Mouse (Mus musculus) E14TG2a.4 (cell line): ENCODE measurements around the gene Rims1.

Source experiments
- H3K27me3 ChIP-seq: 2 replicates; pipeline ENCODE4 v1.6.1; 2014; ENCODE audit warnings: low read length, control low read depth; ENCODE audit not compliant: insufficient read depth
- H3K36me3 ChIP-seq: 2 replicates; pipeline ENCODE4 v1.6.1; 2014; ENCODE audit warnings: low read length, control low read depth; ENCODE audit not compliant: insufficient read depth
- H3K4me1 ChIP-seq: replicated peaks from 2 replicates; pipeline ENCODE4 v1.6.1; 2014; ENCODE audit warnings: low read depth, low read length, control low read depth
- H3K4me3 ChIP-seq: replicated peaks from 2 replicates; pipeline ENCODE4 v1.5.1; 2014; ENCODE audit warnings: mild to moderate bottlenecking, low read length
- H3K9me3 ChIP-seq: 2 replicates; pipeline ENCODE4 v1.6.1; 2014; ENCODE audit warnings: low read length, control low read depth
- CTCF ChIP-seq: conservative IDR thresholded peaks from 2 replicates; pipeline ENCODE4 v1.5.1; 2014; ENCODE audit warnings: low read length
- NANOG ChIP-seq: IDR thresholded peaks from 2 replicates; pipeline ENCODE4 v1.6.1; 2014; ENCODE audit warnings: borderline replicate concordance, low read length, mixed read lengths
- POU5F1 ChIP-seq: IDR thresholded peaks from 2 replicates; pipeline ENCODE4 v1.6.1; 2014; ENCODE audit warnings: low read length, borderline replicate concordance

Gene Rims1

GRCm38 (mm10) chr1:22733281-22733680 lies 72.5 kb downstream of the Rims1 start:
- Histone ChIP-seq H3K27me3 (no peaks in the 10 kb centered on the region), H3K36me3 (no peaks in the 10 kb centered on the region), H3K9me3 (no peaks in the 10 kb centered on the region), H3K4me1 (no peaks in the 10 kb centered on the region), H3K4me3 (no peak overlapping the region)
- TF ChIP-seq NANOG (no peak), CTCF (no peak), POU5F1 (no peak)

GRCm38 (mm10) chr1:22728207-22728606 lies 77.6 kb downstream of the Rims1 start:
- no peak for TF ChIP-seq POU5F1
- no peak for TF ChIP-seq NANOG
- no peak for TF ChIP-seq CTCF
- Histone ChIP-seq H3K4me1 (no peaks in the 10 kb centered on the region), H3K4me3 (no peak overlapping the region), H3K27me3 (no peaks in the 10 kb centered on the region), H3K9me3 (no peaks in the 10 kb centered on the region), H3K36me3 (no peaks in the 10 kb centered on the region)

GRCm38 (mm10) chr1:22721706-22722105 lies 84.1 kb downstream of the Rims1 start:
- H3K36me3 ChIP-seq = no peaks in the 10 kb centered on the region

GRCm38 (mm10) chr1:22720714-22721113 lies 85.1 kb downstream of the Rims1 start:
- TF ChIP-seq POU5F1 (no peak), NANOG (no peak), CTCF (no peak)
- no peaks in the 10 kb centered on the region for H3K4me1 ChIP-seq
- no peaks in the 10 kb centered on the region for H3K27me3 ChIP-seq
- H3K9me3 ChIP-seq = no peaks in the 10 kb centered on the region
- no peak overlapping the region for H3K4me3 ChIP-seq
- no peaks in the 10 kb centered on the region for H3K36me3 ChIP-seq

More at GRCm38 (mm10) chr1:22721706-22722105, 84.1 kb downstream of the Rims1 start:
- Histone ChIP-seq H3K4me3 (no peak overlapping the region), H3K9me3 (no peaks in the 10 kb centered on the region), H3K27me3 (no peaks in the 10 kb centered on the region), H3K4me1 (no peaks in the 10 kb centered on the region)
- no peak for TF ChIP-seq NANOG
- TF ChIP-seq POU5F1 = no peak
- no peak for TF ChIP-seq CTCF

- TF ChIP-seq CTCF = no peak
- no peak for TF ChIP-seq NANOG
- TF ChIP-seq POU5F1 = no peak
- Histone ChIP-seq H3K27me3 (no peaks in the 10 kb centered on the region), H3K4me3 (no peak overlapping the region), H3K36me3 (no peaks in the 10 kb centered on the region), H3K4me1 (no peaks in the 10 kb centered on the region), H3K9me3 (no peaks in the 10 kb centered on the region)
These were observed 96.3 kb downstream of the Rims1 start for GRCm38 (mm10) chr1:22709461-22709860.

- Histone ChIP-seq H3K27me3 (no peaks in the 10 kb centered on the region), H3K36me3 (no peaks in the 10 kb centered on the region), H3K4me3 (no peak overlapping the region), H3K9me3 (no peaks in the 10 kb centered on the region), H3K4me1 (no peaks in the 10 kb centered on the region)
- TF ChIP-seq NANOG = no peak
- no peak for TF ChIP-seq POU5F1
- no peak for TF ChIP-seq CTCF
These were observed 110.7 kb downstream of the Rims1 start for GRCm38 (mm10) chr1:22695046-22695445.

GRCm38 (mm10) chr1:22694514-22694913 lies 111.3 kb downstream of the Rims1 start:
- H3K4me3 ChIP-seq = no peak overlapping the region
- TF ChIP-seq NANOG = no peak
- TF ChIP-seq CTCF = no peak
- no peak for TF ChIP-seq POU5F1
- no peaks in the 10 kb centered on the region for H3K36me3 ChIP-seq
- no peaks in the 10 kb centered on the region for H3K4me1 ChIP-seq
- H3K27me3 ChIP-seq = no peaks in the 10 kb centered on the region; the same call in 1 of the 2 replicates
- no peaks in the 10 kb centered on the region for H3K9me3 ChIP-seq

GRCm38 (mm10) chr1:22683455-22683854 lies 122.3 kb downstream of the Rims1 start:
- Histone ChIP-seq H3K36me3 (no peaks in the 10 kb centered on the region), H3K27me3 (no peaks in the 10 kb centered on the region), H3K9me3 (no peaks in the 10 kb centered on the region), H3K4me1 (no peaks in the 10 kb centered on the region), H3K4me3 (no peak overlapping the region)
- no peak for TF ChIP-seq CTCF
- TF ChIP-seq POU5F1 = no peak
- no peak for TF ChIP-seq NANOG

GRCm38 (mm10) chr1:22664196-22664595 lies 141.6 kb downstream of the Rims1 start:
- no peak for TF ChIP-seq CTCF
- TF ChIP-seq POU5F1 = no peak
- TF ChIP-seq NANOG = no peak

GRCm38 (mm10) chr1:22661825-22662224 lies 144.0 kb downstream of the Rims1 start:
- H3K4me3 ChIP-seq = no peak overlapping the region
- H3K9me3 ChIP-seq = no peaks in the 10 kb centered on the region
- H3K27me3 ChIP-seq = no peaks in the 10 kb centered on the region
- no peaks in the 10 kb centered on the region for H3K4me1 ChIP-seq
- TF ChIP-seq NANOG (no peak), CTCF (no peak), POU5F1 (no peak)
- no peaks in the 10 kb centered on the region for H3K36me3 ChIP-seq

More at GRCm38 (mm10) chr1:22664196-22664595, 141.6 kb downstream of the Rims1 start:
- H3K36me3 ChIP-seq = no peaks in the 10 kb centered on the region
- H3K4me3 ChIP-seq = no peak overlapping the region
- H3K4me1 ChIP-seq = no peaks in the 10 kb centered on the region
- H3K9me3 ChIP-seq = no peaks in the 10 kb centered on the region
- H3K27me3 ChIP-seq = no peaks in the 10 kb centered on the region
